Comparison of ENCODE assay signal across 26 mouse cellular contexts in the genomic region with DNA sequence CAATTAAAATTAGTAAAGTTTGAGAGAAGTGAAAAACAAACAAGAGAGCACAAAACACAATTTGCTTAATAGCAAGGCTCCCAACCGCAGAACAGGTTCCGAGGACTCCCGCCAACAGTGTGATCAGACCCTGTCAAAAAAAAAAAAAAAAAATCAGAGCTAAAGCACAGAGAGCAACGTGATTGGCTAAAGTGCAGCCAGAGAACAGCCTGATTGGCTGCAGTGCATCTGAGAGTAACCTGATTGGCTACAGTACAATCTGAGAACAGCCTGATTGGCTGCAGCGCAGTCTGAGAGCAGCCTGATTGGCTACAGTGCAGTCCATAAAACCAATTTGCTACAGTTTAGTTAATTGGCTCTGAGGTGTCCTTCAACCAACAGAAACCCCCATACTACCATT.
A peak's percentile ranks its signal among the peaks of the same experiment; 100 is the strongest.
DNase-seq lines count a peak whose midpoint lies in the region; ATAC-seq and TF ChIP-seq lines count a peak whose summit lies in the region.
"Had no signal": no experiment of that assay in that cellular context is flagged by ENCODE, and none has a peak within 500 bp of the region (broad histone marks: within the 10 kb centered on the region; RNA-seq: fewer than 3 reads in every experiment).

No protein-coding gene starts in this region.

- ATAC-seq in midbrain, embryonic 11.5 days (ENCODE audit: low FRiP score), result no peak
- ATAC-seq in midbrain, embryonic 13.5 days, result no peak
- ATAC-seq in intestine, embryonic 15.5 days, result no peak
- ATAC-seq: activated CD4-positive, CD25-positive, alpha-beta regulatory T cell, adult 4 months; CD4-positive, CD25-positive, alpha-beta regulatory T cell, adult 4 months; forebrain, embryonic 15.5 days; hindbrain, embryonic 16.5 days; intestine, embryonic 16.5 days had no signal

- no peak for TF ChIP-seq CTCF in layer of hippocampus, adult 2 months (conservative IDR thresholded peaks at IDR 0.05)

- no peak overlapping the region for H3K27ac ChIP-seq in midbrain, embryonic 11.5 days (ENCODE audit: low read depth, low read length)
- H3K27ac ChIP-seq in midbrain, embryonic 13.5 days, result no peak overlapping the region
- no peak overlapping the region for H3K27ac ChIP-seq in layer of hippocampus, adult 2 months
- H3K27ac ChIP-seq in intestine, embryonic 15.5 days, result no peak overlapping the region
- H3K27ac ChIP-seq: embryonic facial prominence, embryonic 15.5 days; forebrain, embryonic 12.5 days; forebrain, embryonic 15.5 days; heart, adult 2 months; hindbrain, embryonic 10.5 days; hindbrain, embryonic 13.5 days had no signal

- peak; percentile 45 for DNase-seq in midbrain, embryonic 11.5 days (ENCODE audit: low spot score, missing footprints)
- DNase-seq in ES-CJ7 (ENCODE audit: low read depth, low spot score) (peak; percentile 33), R1 (ENCODE audit: low read depth, low spot score) (peak; percentile 44)
- DNase-seq in layer of hippocampus, adult 2 months (ENCODE audit: low spot score in 2 of 2), result no peak
- DNase-seq: adrenal gland, adult 8-10 months; adrenal gland, postnatal 25 days; cerebellum, adult 11-12 months; cerebellum, adult 8-10 months; cerebellum, postnatal 10 days; cerebellum, postnatal 36 days; embryo, embryonic 11 days; gastrocnemius, postnatal 25 days; heart, adult 2 months had no signal

- H3K4me1 ChIP-seq in midbrain, embryonic 11.5 days (ENCODE audit: control insufficient read depth, insufficient read depth, low read length), result no peaks in the 10 kb centered on the region
- H3K4me1 ChIP-seq in midbrain, embryonic 13.5 days (replicated peaks), result peaks cover under 1% of the 10 kb centered on the region; the same call in 1 of the 2 replicates
- no peaks in the 10 kb centered on the region for H3K4me1 ChIP-seq in intestine, embryonic 15.5 days (replicated peaks)
- H3K4me1 ChIP-seq: embryonic facial prominence, embryonic 15.5 days; forebrain, embryonic 15.5 days had no signal

- H3K36me3 ChIP-seq in midbrain, embryonic 11.5 days (ENCODE audit: control insufficient read depth, insufficient read depth, low read length), result no peaks in the 10 kb centered on the region
- H3K36me3 ChIP-seq in midbrain, embryonic 13.5 days, result no peaks in the 10 kb centered on the region
- no peaks in the 10 kb centered on the region for H3K36me3 ChIP-seq in intestine, embryonic 15.5 days
- H3K36me3 ChIP-seq: embryonic facial prominence, embryonic 15.5 days; forebrain, embryonic 12.5 days; forebrain, embryonic 15.5 days; hindbrain, embryonic 10.5 days; hindbrain, embryonic 13.5 days had no signal

- no peak overlapping the region for H3K9ac ChIP-seq in midbrain, embryonic 11.5 days (ENCODE audit: low read length)
- H3K9ac ChIP-seq in midbrain, embryonic 13.5 days (replicated peaks), result no peak overlapping the region
- no peak overlapping the region for H3K9ac ChIP-seq in intestine, embryonic 15.5 days
- H3K9ac ChIP-seq: embryonic facial prominence, embryonic 15.5 days; forebrain, embryonic 12.5 days; forebrain, embryonic 15.5 days; hindbrain, embryonic 13.5 days had no signal

- no peaks in the 10 kb centered on the region for H3K27me3 ChIP-seq in midbrain, embryonic 11.5 days (ENCODE audit: control insufficient read depth, insufficient read depth, low read length)
- H3K27me3 ChIP-seq in midbrain, embryonic 13.5 days, result no peaks in the 10 kb centered on the region
- H3K27me3 ChIP-seq in intestine, embryonic 15.5 days (replicated peaks), result no peaks in the 10 kb centered on the region
- H3K27me3 ChIP-seq: embryonic facial prominence, embryonic 15.5 days; forebrain, embryonic 12.5 days; forebrain, embryonic 15.5 days; hindbrain, embryonic 13.5 days had no signal

- H3K4me3 ChIP-seq in midbrain, embryonic 11.5 days (ENCODE audit: low read depth, low read length), result no peak overlapping the region
- no peak overlapping the region for H3K4me3 ChIP-seq in midbrain, embryonic 13.5 days (replicated peaks)
- no peak overlapping the region for H3K4me3 ChIP-seq in layer of hippocampus, adult 2 months
- H3K4me3 ChIP-seq in intestine, embryonic 15.5 days (replicated peaks), result no peak overlapping the region
- H3K4me3 ChIP-seq: embryonic facial prominence, embryonic 15.5 days; erythroblast, embryonic 14.5 days; forebrain, embryonic 12.5 days; forebrain, embryonic 15.5 days; heart, adult 2 months; hindbrain, embryonic 10.5 days; hindbrain, embryonic 13.5 days had no signal

- WGBS in midbrain, embryonic 11.5 days, result 91% methylated on average over 5 of the region's 5 CpGs
- WGBS in midbrain, embryonic 13.5 days, result 89% methylated on average over 5 of the region's 5 CpGs
- 91% methylated on average over 5 of the region's 5 CpGs for WGBS in intestine, embryonic 15.5 days

- no peak overlapping the region for H3K4me2 ChIP-seq in midbrain, embryonic 11.5 days
- no peak overlapping the region for H3K4me2 ChIP-seq in midbrain, embryonic 13.5 days (replicated peaks)
- H3K4me2 ChIP-seq in intestine, embryonic 15.5 days (replicated peaks), result no peak overlapping the region
- H3K4me2 ChIP-seq: embryonic facial prominence, embryonic 15.5 days; forebrain, embryonic 12.5 days; forebrain, embryonic 15.5 days; heart, embryonic 11.5 days; hindbrain, embryonic 13.5 days had no signal

- no peaks in the 10 kb centered on the region for H3K9me3 ChIP-seq in midbrain, embryonic 11.5 days (ENCODE audit: control insufficient read depth, low read length)
- 0 out of 2 replicates have a peak, but pooled peaks cover 3% of the 10 kb centered on the region for H3K9me3 ChIP-seq in midbrain, embryonic 13.5 days
- H3K9me3 ChIP-seq in intestine, embryonic 15.5 days, result no peaks in the 10 kb centered on the region
- H3K9me3 ChIP-seq: embryonic facial prominence, embryonic 15.5 days; forebrain, embryonic 12.5 days; forebrain, embryonic 15.5 days; hindbrain, embryonic 10.5 days; hindbrain, embryonic 13.5 days had no signal

Comparison
In these comparisons a context has a peak if more than half of its experiments do, and no peak if none do; other contexts are left out.
1. DNase-seq: peak in midbrain, embryonic 11.5 days (single experiment), ES-CJ7 (single experiment) and R1 (single experiment); none in layer of hippocampus, adult 2 months (0 of 2).